Mouse (Mus musculus): Measurements from ENCODE around the gene Adamts20. TPM values are rescaled to one million over a fixed set of nuclear protein-coding genes. Genes with fewer than 3 reads are reported as not detected.
A peak's percentile ranks its signal among the peaks of the same experiment; 100 is the strongest.
"Not testable (repeated sequence)": the region's sequence is repeated elsewhere in the genome, so short reads cannot be mapped to it uniquely, and the experiment has no call there.

Gene Adamts20
- total and polyA plus RNA-seq, 2 experiments from 2014 or later: 2.3 to 5.6 TPM

DNA sequence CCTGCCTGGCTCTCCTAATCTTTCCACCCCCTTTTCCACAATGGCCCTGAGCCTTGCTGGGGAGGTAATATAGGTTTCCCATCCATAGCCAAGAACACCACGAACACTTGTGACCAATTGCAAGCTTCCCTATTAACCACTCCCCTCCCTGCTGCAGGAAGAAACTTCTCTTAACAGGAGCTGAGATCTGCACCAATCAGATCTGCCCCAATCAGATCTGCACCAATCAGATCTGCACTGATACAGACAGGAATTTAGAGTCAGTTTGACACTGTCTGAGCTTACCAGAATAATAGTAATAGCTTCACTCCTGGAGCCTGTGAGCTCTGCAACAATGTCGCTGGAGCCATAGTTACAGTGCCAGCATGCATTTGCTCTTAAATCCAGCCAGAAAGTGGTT is 58.9 kb downstream of the Adamts20 start:
- Histone ChIP-seq H3K9ac (no peak overlapping the region), H3K27ac (ENCODE audit: low read depth, low read length) (no peak overlapping the region), H3K36me3 (ENCODE audit: insufficient read depth) (no peaks in the 10 kb centered on the region), H3K4me1 (ENCODE audit: insufficient read depth) (peaks cover 10% of the 10 kb centered on the region; the same call in 1 of the 2 replicates), H3K4me3 (ENCODE audit: low read depth, low read length) (no peak overlapping the region), H3K27me3 (ENCODE audit: insufficient read depth, low read length) (0 out of 2 replicates have a peak, but pooled peaks cover 3% of the 10 kb centered on the region), H3K4me2 (ENCODE audit: low read depth) (no peak overlapping the region), H3K9me3 (ENCODE audit: low read length) (no peaks in the 10 kb centered on the region)
- WGBS: 22% methylated on average over 2 of the region's 2 CpGs
- ATAC-seq: peak; percentile 37; the same call in 1 of the 2 replicates
- TF ChIP-seq CTCF (IDR thresholded peaks at IDR 0.05; ENCODE audit: low read depth): no peak
- peak; percentile 32 for DNase-seq

DNA sequence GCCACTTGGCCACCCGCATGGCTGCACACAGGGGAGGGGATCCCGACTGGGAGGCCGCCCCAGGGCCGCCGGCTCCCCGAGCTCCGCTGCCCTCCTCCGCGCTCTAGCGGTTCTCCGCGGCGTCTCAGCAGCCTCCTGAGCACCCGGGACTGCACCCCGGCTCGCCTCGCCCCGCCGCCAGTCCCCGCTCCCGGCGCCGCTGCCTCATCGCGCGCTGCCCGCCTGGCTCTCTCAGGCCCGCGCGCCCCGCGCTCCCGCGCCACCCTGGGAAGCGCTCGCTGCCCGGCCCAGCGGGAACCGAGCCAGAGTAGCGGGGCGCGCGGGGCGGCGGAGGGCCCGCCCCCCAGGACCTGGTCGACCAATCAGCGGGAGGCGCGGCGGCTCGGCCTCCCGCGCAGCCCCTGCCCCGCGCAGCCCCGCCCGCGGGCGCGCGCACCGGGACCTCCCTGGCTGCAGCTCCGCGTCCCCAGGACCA is 61.1 kb downstream of the Adamts20 start:
- Histone ChIP-seq H3K4me1 (ENCODE audit: insufficient read depth) (peaks cover 5% of the 10 kb centered on the region; the same call in 1 of the 2 replicates), H3K9ac (peak overlapping the region; percentile 66), H3K27me3 (ENCODE audit: insufficient read depth, low read length) (0 out of 2 replicates have a peak, but pooled peaks cover 3% of the 10 kb centered on the region), H3K27ac (ENCODE audit: low read depth, low read length) (peak overlapping the region; percentile 40; the same call in 1 of the 2 replicates), H3K4me3 (ENCODE audit: low read depth, low read length) (peak overlapping the region; percentile 66), H3K4me2 (ENCODE audit: low read depth) (peak overlapping the region; percentile 99), H3K36me3 (ENCODE audit: insufficient read depth) (no peaks in the 10 kb centered on the region), H3K9me3 (ENCODE audit: low read length) (no peaks in the 10 kb centered on the region)
- peak; percentile 89 for DNase-seq
- TF ChIP-seq CTCF (IDR thresholded peaks at IDR 0.05; ENCODE audit: low read depth): peak; percentile 25
- WGBS: under 1% methylated on average over 51 of the region's 65 CpGs
- ATAC-seq: peak; percentile 92

DNA sequence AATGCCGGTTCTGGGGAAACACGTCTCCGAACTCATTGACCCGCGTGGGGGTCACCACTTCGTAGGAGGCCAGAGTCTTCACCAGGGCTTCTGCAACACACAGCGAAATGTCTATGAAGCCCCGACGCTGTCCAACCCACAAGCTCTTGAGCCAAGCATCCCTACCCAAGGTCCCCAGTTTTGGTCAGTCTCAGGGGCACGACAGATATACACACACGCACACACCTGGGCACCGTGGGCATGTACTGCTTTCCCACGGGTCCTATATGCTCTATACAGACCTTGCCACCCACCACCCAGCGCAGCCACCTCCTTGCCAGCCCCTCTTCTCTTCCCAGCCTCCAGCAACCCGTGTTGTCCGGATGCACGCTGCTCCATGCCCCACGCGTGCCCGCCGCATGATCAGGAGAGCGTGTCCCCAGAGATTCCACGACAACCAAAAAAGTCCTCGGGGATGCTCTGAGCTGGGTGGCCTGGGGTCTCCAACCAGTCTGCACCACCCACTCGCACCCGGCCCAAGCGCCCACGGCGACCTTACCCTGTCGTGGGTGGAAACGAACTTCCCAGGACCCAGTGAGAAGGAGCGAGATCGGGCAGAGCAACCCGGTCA is 61.7 kb downstream of the Adamts20 start:
- H3K4me1 ChIP-seq (ENCODE audit: insufficient read depth): peaks cover 5% of the 10 kb centered on the region; the same call in 1 of the 2 replicates
- H3K27ac ChIP-seq (ENCODE audit: low read depth, low read length): peak overlapping the region; percentile 40; the same call in 1 of the 2 replicates
- 0 out of 2 replicates have a peak, but pooled peaks cover 3% of the 10 kb centered on the region for H3K27me3 ChIP-seq (ENCODE audit: insufficient read depth, low read length)
- peak; percentile 26 for DNase-seq
- 1% methylated on average over 34 of the region's 34 CpGs for WGBS
- peak; percentile 32; the same call in 1 of the 2 replicates for ATAC-seq
- no peaks in the 10 kb centered on the region for H3K9me3 ChIP-seq (ENCODE audit: low read length)
- no peaks in the 10 kb centered on the region for H3K36me3 ChIP-seq (ENCODE audit: insufficient read depth)
- no peak for TF ChIP-seq CTCF (IDR thresholded peaks at IDR 0.05; ENCODE audit: low read depth)
- H3K9ac ChIP-seq: peak overlapping the region; percentile 66
- H3K4me2 ChIP-seq (ENCODE audit: low read depth): peak overlapping the region; percentile 99
- peak overlapping the region; percentile 66 for H3K4me3 ChIP-seq (ENCODE audit: low read depth, low read length)

DNA sequence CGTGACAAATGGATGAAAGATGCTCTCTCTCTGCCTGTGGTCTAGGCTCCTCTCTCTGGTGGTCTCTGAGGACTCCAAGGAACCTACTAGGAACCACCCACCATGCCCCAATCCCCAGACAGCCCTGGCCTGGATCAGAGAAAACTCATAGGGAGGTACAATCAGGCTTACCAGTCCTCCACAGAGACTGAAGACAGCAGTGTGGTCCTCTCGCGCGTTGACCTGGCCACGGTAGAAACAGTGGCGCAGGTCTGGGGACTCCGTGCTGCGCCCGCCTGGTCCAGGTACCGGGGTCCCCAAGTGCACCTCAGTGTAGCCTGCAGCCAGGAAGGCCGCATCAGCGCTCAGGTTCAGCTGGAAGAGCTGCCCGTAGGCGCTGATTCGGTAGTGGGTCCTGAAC is 62.2 kb downstream of the Adamts20 start:
- peak overlapping the region; percentile 66 for H3K4me3 ChIP-seq (ENCODE audit: low read depth, low read length)
- H3K4me2 ChIP-seq (ENCODE audit: low read depth): peak overlapping the region; percentile 99
- TF ChIP-seq CTCF (IDR thresholded peaks at IDR 0.05; ENCODE audit: low read depth): no peak
- H3K9ac ChIP-seq: peak overlapping the region; percentile 66
- no peaks in the 10 kb centered on the region for H3K9me3 ChIP-seq (ENCODE audit: low read length)
- ATAC-seq: no peak
- DNase-seq: peak; percentile 21
- 7% methylated on average over 15 of the region's 15 CpGs for WGBS
- peaks cover 5% of the 10 kb centered on the region; the same call in 1 of the 2 replicates for H3K4me1 ChIP-seq (ENCODE audit: insufficient read depth)
- H3K27me3 ChIP-seq (ENCODE audit: insufficient read depth, low read length): 0 out of 2 replicates have a peak, but pooled peaks cover 3% of the 10 kb centered on the region
- H3K27ac ChIP-seq (ENCODE audit: low read depth, low read length): no peak overlapping the region
- H3K36me3 ChIP-seq (ENCODE audit: insufficient read depth): no peaks in the 10 kb centered on the region

DNA sequence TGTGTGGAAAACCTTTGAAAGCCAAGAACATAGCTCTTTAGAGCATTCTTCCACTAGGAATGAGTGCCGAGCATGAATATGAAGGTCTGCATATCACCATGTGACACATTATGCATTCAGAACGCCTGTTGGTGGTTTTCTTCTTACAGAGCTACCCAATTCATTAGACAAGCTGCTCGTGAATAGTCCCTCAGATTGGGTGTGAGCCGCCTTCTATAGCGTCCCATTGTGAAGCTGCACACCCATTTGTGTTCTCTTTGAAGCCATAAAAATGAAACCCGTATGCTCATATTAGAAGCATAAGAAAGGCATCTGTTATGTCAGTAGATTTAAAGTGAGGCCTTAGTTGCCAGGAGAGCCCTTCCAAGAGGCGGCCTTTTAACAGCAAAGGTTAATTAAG is 72.5 kb downstream of the Adamts20 start:
- H3K4me2 ChIP-seq (ENCODE audit: low read depth): no peak overlapping the region
- no peaks in the 10 kb centered on the region for H3K9me3 ChIP-seq (ENCODE audit: low read length)
- no peak overlapping the region for H3K9ac ChIP-seq
- 15% methylated on average over 7 of the region's 7 CpGs for WGBS
- DNase-seq (no peak), ATAC-seq (no peak)
- no peaks in the 10 kb centered on the region for H3K4me1 ChIP-seq (ENCODE audit: insufficient read depth)
- no peak overlapping the region for H3K4me3 ChIP-seq (ENCODE audit: low read depth, low read length)
- H3K27ac ChIP-seq (ENCODE audit: low read depth, low read length): no peak overlapping the region
- no peaks in the 10 kb centered on the region for H3K36me3 ChIP-seq (ENCODE audit: insufficient read depth)
- no peak for TF ChIP-seq CTCF (IDR thresholded peaks at IDR 0.05; ENCODE audit: low read depth)
- H3K27me3 ChIP-seq (ENCODE audit: insufficient read depth, low read length): no peaks in the 10 kb centered on the region

DNA sequence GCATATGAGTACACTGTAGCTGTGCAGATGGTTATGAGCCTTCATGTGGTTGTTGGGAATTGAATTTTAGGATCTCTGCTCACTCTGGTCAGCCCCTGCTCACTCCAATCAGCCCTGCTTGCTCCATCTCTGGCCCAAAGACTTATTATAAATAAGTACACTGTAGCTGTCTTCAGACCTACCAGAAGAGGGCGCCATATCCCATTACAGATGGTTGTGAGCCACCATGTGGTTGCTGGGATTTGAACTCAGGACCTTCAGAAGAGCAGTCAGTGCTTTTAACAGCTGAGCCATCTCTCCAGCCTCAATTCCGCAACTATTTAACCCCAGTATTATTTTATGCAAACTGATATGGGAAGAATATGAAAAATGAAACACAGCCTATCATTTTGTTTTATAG is 75.1 kb downstream of the Adamts20 start:
- TF ChIP-seq CTCF (IDR thresholded peaks at IDR 0.05; ENCODE audit: low read depth): peak; percentile 19; the same call in 1 of the 2 replicates
- not testable (repeated sequence) for H3K36me3 ChIP-seq (ENCODE audit: insufficient read depth); H3K4me3 ChIP-seq (ENCODE audit: low read depth, low read length); H3K4me2 ChIP-seq (ENCODE audit: low read depth); H3K9ac ChIP-seq; H3K9me3 ChIP-seq (ENCODE audit: low read length); DNase-seq; ATAC-seq; H3K4me1 ChIP-seq (ENCODE audit: insufficient read depth); H3K27ac ChIP-seq (ENCODE audit: low read depth, low read length); H3K27me3 ChIP-seq (ENCODE audit: insufficient read depth, low read length)
- WGBS: 68% methylated on average over 2 of the region's 2 CpGs

DNA sequence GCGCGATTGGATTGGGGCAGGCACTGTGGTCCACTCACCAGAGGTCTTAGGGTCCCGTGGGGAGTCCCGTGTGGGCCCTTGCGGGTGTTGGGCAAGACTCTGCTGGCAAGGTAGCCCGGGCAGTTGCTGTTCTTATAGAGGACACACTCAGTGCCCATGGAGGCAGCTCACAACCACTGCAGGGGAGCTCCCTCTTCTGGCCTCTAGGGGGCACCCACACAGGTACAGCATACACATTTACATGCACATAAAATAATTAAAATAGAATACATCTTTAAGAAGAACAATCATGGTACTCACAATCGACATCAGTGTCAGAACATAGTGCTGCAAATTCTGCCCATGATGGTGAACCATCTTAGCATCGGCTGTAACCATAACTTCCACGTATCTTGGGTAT is 85.8 kb downstream of the Adamts20 start:
- Histone ChIP-seq H3K4me3 (ENCODE audit: low read depth, low read length) (no peak overlapping the region), H3K36me3 (ENCODE audit: insufficient read depth) (no peaks in the 10 kb centered on the region), H3K27me3 (ENCODE audit: insufficient read depth, low read length) (no peaks in the 10 kb centered on the region), H3K9me3 (ENCODE audit: low read length) (no peaks in the 10 kb centered on the region), H3K9ac (no peak overlapping the region), H3K4me2 (ENCODE audit: low read depth) (no peak overlapping the region), H3K4me1 (ENCODE audit: insufficient read depth) (no peaks in the 10 kb centered on the region), H3K27ac (ENCODE audit: low read depth, low read length) (no peak overlapping the region)
- TF ChIP-seq CTCF (IDR thresholded peaks at IDR 0.05; ENCODE audit: low read depth): 0 out of 2 replicates have a peak, but pooled peaks have one; percentile 19
- DNase-seq (no peak), ATAC-seq (no peak)
- WGBS: 97% methylated on average over 7 of the region's 9 CpGs

All from forebrain, postnatal 0 days (tissue).